Mouse (Mus musculus) midbrain, embryonic 12.5 days (tissue): ENCODE data around the gene Bud23. TPM values are rescaled to one million over a fixed set of nuclear protein-coding genes. Genes with fewer than 3 reads are reported as not detected.
A peak's percentile ranks its signal among the peaks of the same experiment; 100 is the strongest.

Source experiments
- ATAC-seq: fragments of 200-750 bp; cut with Nextera tagmentation; 2 replicates; pipeline ENCODE4 v1.8.0; 2017; ENCODE audit warnings: low read depth, moderate TSS enrichment, moderate library complexity; ENCODE audit not compliant: low FRiP score
- H3K27ac ChIP-seq: fragments of 300-500 bp; sonication (generic); replicated peaks from 2 replicates; pipeline ENCODE4 v1.5.1; 2016; ENCODE audit warnings: mild to moderate bottlenecking
- H3K27me3 ChIP-seq: fragments of 300-500 bp; sonication (generic); 2 replicates; pipeline ENCODE4 v1.6.1; 2016; ENCODE audit warnings: mild to moderate bottlenecking
- H3K36me3 ChIP-seq: fragments of 300-500 bp; sonication (generic); 2 replicates; pipeline ENCODE4 v1.6.1; 2016
- H3K4me1 ChIP-seq: fragments of 300-500 bp; sonication (generic); 2 replicates; pipeline ENCODE4 v1.6.1; 2016
- H3K4me2 ChIP-seq: fragments of 300-500 bp; sonication (generic); replicated peaks from 2 replicates; pipeline ENCODE4 v1.6.1; 2016; ENCODE audit warnings: mild to moderate bottlenecking, moderate library complexity
- H3K4me3 ChIP-seq: fragments of 300-500 bp; sonication (generic); 2 replicates; pipeline ENCODE4 v1.5.1; 2016; ENCODE audit warnings: mild to moderate bottlenecking
- H3K9ac ChIP-seq: fragments of 300-500 bp; sonication (generic); replicated peaks from 2 replicates; pipeline ENCODE4 v1.6.1; 2016; ENCODE audit warnings: mild to moderate bottlenecking, moderate library complexity
- H3K9me3 ChIP-seq: fragments of 300-500 bp; sonication (generic); 2 replicates; pipeline ENCODE4 v1.6.1; 2016; ENCODE audit warnings: mild to moderate bottlenecking
- WGBS: fragments of 180-500 bp; shearing (Covaris S2); methylation state at CpG from one replicate; pipeline ENCODE4 v1.1.7; 2016; 5-methylcytosine and 5-hydroxymethylcytosine counted together
- polyA plus RNA-seq: library from polyadenylated mRNA; unstranded; fragments of >200 nt; fragmentation: Nextera tagmentation; extraction: Ambion mirVana; gene quantifications from 2 replicates; pipeline ENCODE4 v1.2.1, GENCODE M21; 2016

The Bud23 gene
- polyA plus RNA-seq, 1 experiment from 2014 or later, result 119 TPM

- peaks cover 13% of the 10 kb centered on the region for H3K4me1 ChIP-seq
- 0 out of 2 replicates have a peak, but pooled peaks cover 6% of the 10 kb centered on the region for H3K36me3 ChIP-seq
- no peak overlapping the region for H3K27ac ChIP-seq
- no peak overlapping the region for H3K9ac ChIP-seq
- H3K4me2 ChIP-seq, result no peak overlapping the region
- H3K4me3 ChIP-seq, result no peak overlapping the region
- WGBS, result 89% methylated on average over 5 of the region's 5 CpGs
- H3K9me3 ChIP-seq, result no peaks in the 10 kb centered on the region
- H3K27me3 ChIP-seq, result peaks cover 20% of the 10 kb centered on the region; the same call in 1 of the 2 replicates
- ATAC-seq, result no peak
These were observed 15.8 kb upstream of the Bud23 start for GRCm38 (mm10) chr5:135080539-135080938.

GRCm38 (mm10) chr5:135079578-135079977 lies 14.8 kb upstream of the Bud23 start:
- Histone ChIP-seq H3K36me3 (0 out of 2 replicates have a peak, but pooled peaks cover 6% of the 10 kb centered on the region), H3K4me1 (peaks cover 13% of the 10 kb centered on the region), H3K4me3 (no peak overlapping the region), H3K27ac (no peak overlapping the region), H3K4me2 (no peak overlapping the region), H3K9me3 (no peaks in the 10 kb centered on the region), H3K9ac (no peak overlapping the region), H3K27me3 (peaks cover 16% of the 10 kb centered on the region; the same call in 1 of the 2 replicates)
- ATAC-seq, result no peak
- 91% methylated on average over 2 of the region's 2 CpGs for WGBS

- Histone ChIP-seq H3K9ac (peak overlapping the region; percentile 100; the same call in 1 of the 2 replicates), H3K9me3 (no peaks in the 10 kb centered on the region), H3K27me3 (peaks cover 16% of the 10 kb centered on the region; the same call in 1 of the 2 replicates), H3K4me3 (peak overlapping the region; percentile 96), H3K36me3 (0 out of 2 replicates have a peak, but pooled peaks cover 10% of the 10 kb centered on the region), H3K4me1 (peaks cover 20% of the 10 kb centered on the region), H3K4me2 (peak overlapping the region; percentile 73), H3K27ac (no peak overlapping the region)
- ATAC-seq, result no peak; the same call in 1 of the 2 replicates
- WGBS, result 2% methylated on average over 11 of the region's 11 CpGs
These were observed 13.7 kb upstream of the Bud23 start for GRCm38 (mm10) chr5:135078482-135078810.

DNA sequence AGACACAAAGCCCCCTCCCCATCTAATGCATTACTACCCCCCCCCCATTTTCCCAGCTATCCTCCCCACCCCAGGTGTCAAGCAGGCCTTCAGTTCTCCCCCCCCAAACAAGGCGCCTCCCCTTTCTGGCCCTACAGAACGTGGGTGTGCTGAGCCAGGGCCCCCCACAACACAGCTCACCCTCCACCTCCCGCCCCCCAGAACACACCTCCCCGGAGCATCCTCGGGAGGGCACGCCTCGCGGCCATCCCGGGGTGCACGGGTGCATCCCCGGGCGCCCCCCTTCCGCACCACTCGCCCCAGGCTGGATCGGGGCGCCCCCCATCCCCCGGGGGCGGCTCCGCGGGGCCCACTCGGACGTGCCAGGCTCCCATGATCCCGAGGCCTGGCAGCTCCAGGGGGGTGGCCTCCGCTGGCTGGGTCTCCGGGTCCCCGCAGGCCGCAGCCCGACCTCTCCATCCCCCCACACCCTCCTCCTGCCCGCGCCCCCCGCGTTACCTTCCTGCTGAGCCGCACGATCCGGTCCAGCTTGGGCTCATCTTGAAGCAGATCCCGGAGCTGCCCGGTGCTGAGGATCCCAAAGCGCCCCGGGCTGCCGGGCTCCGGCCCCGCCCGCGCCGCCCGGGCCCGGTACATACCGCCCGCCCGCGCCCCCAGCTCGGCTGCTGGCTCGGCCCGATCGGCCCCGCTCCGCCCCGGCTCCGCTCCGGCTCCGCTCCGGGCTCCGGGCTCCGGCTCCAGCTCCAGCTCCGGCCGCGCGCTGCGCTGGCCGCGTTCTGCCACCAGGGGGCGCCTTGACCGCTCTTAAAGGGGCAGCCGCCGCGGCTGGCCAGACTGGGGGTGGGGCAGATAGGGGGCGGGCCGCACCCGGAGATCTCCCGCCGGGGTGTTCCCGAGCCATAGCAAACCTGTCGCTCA lies 13.1 kb upstream of the Bud23 start, which contains the start of gene Vps37d:
TSS of gene Vps37d (minus strand) at position 703 of the 918 bp plus-strand sequence.
- ATAC-seq, result peak; percentile 91
- Histone ChIP-seq H3K4me2 (peak within 1 kb of the TSS; percentile 73), H3K27me3 (peaks cover 13% of the 10 kb centered on the region; the same call in 1 of the 2 replicates), H3K9ac (peak within 1 kb of the TSS; percentile 100), H3K27ac (peak within 1 kb of the TSS; percentile 88), H3K9me3 (no peaks in the 10 kb centered on the region), H3K4me3 (peak within 1 kb of the TSS; percentile 96), H3K4me1 (peaks cover 25% of the 10 kb centered on the region), H3K36me3 (peaks cover 14% of the 10 kb centered on the region)
- WGBS, result 1% methylated on average over 48 of the region's 83 CpGs

DNA sequence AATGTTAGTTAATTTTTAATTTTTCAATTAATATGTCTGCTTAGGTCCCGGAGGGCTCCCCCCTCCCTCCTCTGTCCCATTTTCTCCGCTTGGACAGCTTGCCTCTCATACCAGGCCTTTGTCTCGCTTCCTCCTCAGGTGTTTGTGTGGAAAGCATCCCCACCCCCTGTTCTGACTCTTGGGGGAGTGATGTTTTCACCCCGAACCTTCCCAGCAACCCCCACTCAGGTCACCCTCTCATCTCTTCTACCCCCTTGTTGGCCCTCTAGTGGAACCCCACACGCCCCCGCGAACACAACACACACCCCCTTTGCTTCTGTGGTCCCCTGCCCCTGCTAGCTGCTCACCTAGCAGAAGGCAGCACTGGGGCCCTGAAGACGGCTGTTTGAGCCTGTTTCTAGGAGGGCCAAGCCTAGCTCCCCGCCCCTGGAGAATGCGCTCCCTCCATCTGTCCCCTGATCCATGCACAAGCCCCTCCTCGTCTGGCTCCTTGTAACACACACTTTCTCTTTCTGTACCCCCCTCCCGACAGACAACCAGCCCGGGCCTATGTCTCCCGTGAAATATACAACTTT lies 12.3 kb upstream of the Bud23 start:
- peak; percentile 45; the same call in 1 of the 2 replicates for ATAC-seq
- peaks cover 25% of the 10 kb centered on the region for H3K4me1 ChIP-seq
- H3K4me3 ChIP-seq, result peak overlapping the region; percentile 96
- peaks cover 13% of the 10 kb centered on the region; the same call in 1 of the 2 replicates for H3K27me3 ChIP-seq
- peak overlapping the region; percentile 100 for H3K9ac ChIP-seq
- no peaks in the 10 kb centered on the region for H3K9me3 ChIP-seq
- peaks cover 22% of the 10 kb centered on the region for H3K36me3 ChIP-seq
- WGBS, result 17% methylated on average over 14 of the region's 14 CpGs
- peak overlapping the region; percentile 73 for H3K4me2 ChIP-seq
- H3K27ac ChIP-seq, result peak overlapping the region; percentile 88

GRCm38 (mm10) chr5:135076368-135076767 lies 11.6 kb upstream of the Bud23 start:
- H3K27me3 ChIP-seq, result peaks cover 13% of the 10 kb centered on the region; the same call in 1 of the 2 replicates
- WGBS, result 93% methylated on average over 14 of the region's 14 CpGs
- H3K4me2 ChIP-seq, result peak overlapping the region; percentile 73
- peak overlapping the region; percentile 100; the same call in 1 of the 2 replicates for H3K9ac ChIP-seq
- peaks cover 25% of the 10 kb centered on the region for H3K4me1 ChIP-seq
- peak overlapping the region; percentile 96 for H3K4me3 ChIP-seq
- peaks cover 28% of the 10 kb centered on the region for H3K36me3 ChIP-seq
- no peak for ATAC-seq
- H3K27ac ChIP-seq, result peak overlapping the region; percentile 88; the same call in 1 of the 2 replicates
- no peaks in the 10 kb centered on the region for H3K9me3 ChIP-seq

DNA sequence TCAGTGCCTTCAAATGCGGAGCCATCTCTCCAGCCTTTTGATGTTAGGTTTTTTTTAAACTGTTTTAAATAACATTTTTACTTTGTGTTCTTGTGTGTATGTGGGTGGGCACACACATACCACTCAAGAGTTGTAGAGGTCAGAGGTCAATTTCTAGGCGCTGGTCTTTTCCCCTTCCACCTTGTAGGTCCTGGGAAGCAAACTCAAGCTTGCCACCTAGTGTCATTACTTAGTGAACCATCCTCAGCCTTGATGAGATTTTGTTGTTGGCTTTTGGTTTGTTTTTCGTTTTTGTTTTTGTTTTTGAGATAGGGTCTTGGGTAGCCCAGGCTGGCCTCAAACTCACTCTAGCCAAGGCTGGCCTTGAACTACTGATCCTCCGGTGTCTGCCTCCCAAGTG lies 10.9 kb upstream of the Bud23 start:
- Histone ChIP-seq H3K9ac (no peak overlapping the region), H3K27ac (no peak overlapping the region), H3K9me3 (no peaks in the 10 kb centered on the region), H3K4me2 (no peak overlapping the region), H3K36me3 (peaks cover 28% of the 10 kb centered on the region), H3K27me3 (peaks cover 13% of the 10 kb centered on the region; the same call in 1 of the 2 replicates), H3K4me1 (peaks cover 25% of the 10 kb centered on the region), H3K4me3 (no peak overlapping the region)
- WGBS, result 69% methylated on average over 4 of the region's 4 CpGs
- ATAC-seq, result no peak

GRCm38 (mm10) chr5:135073349-135074150 lies 8.8 kb upstream of the Bud23 start:
- WGBS, result 28% methylated on average over 23 of the region's 26 CpGs
- Histone ChIP-seq H3K4me3 (no peak overlapping the region), H3K36me3 (peaks cover 28% of the 10 kb centered on the region), H3K27me3 (no peaks in the 10 kb centered on the region), H3K9me3 (no peaks in the 10 kb centered on the region), H3K9ac (peak overlapping the region; percentile 29; the same call in 1 of the 2 replicates), H3K4me2 (no peak overlapping the region), H3K27ac (no peak overlapping the region), H3K4me1 (peaks cover 25% of the 10 kb centered on the region)
- ATAC-seq, result no peak

GRCm38 (mm10) chr5:135072720-135073119 lies 8.0 kb upstream of the Bud23 start:
- Histone ChIP-seq H3K4me2 (no peak overlapping the region), H3K9ac (no peak overlapping the region), H3K36me3 (peaks cover 35% of the 10 kb centered on the region), H3K4me3 (no peak overlapping the region), H3K27me3 (no peaks in the 10 kb centered on the region), H3K27ac (no peak overlapping the region), H3K4me1 (peaks cover 25% of the 10 kb centered on the region), H3K9me3 (no peaks in the 10 kb centered on the region)
- ATAC-seq, result no peak
- WGBS, result 66% methylated on average over 6 of the region's 6 CpGs

- WGBS, result 93% methylated on average over 2 of the region's 2 CpGs
- Histone ChIP-seq H3K9me3 (no peaks in the 10 kb centered on the region), H3K4me2 (no peak overlapping the region), H3K4me3 (no peak overlapping the region), H3K27ac (no peak overlapping the region), H3K27me3 (no peaks in the 10 kb centered on the region), H3K36me3 (peaks cover 42% of the 10 kb centered on the region), H3K4me1 (peaks cover 23% of the 10 kb centered on the region), H3K9ac (no peak overlapping the region)
- ATAC-seq, result no peak
These were observed 7.3 kb upstream of the Bud23 start for GRCm38 (mm10) chr5:135072061-135072460.

- peaks cover 46% of the 10 kb centered on the region for H3K36me3 ChIP-seq
These were observed 5.7 kb upstream of the Bud23 start for GRCm38 (mm10) chr5:135070448-135070847.

More at GRCm38 (mm10) chr5:135070448-135070847, 5.7 kb upstream of the Bud23 start:
- Histone ChIP-seq H3K9ac (no peak overlapping the region), H3K4me2 (no peak overlapping the region), H3K4me1 (peaks cover 21% of the 10 kb centered on the region), H3K9me3 (no peaks in the 10 kb centered on the region), H3K4me3 (no peak overlapping the region), H3K27ac (no peak overlapping the region), H3K27me3 (no peaks in the 10 kb centered on the region)
- no peak for ATAC-seq
- 98% methylated on average over 3 of the region's 3 CpGs for WGBS
